Mouse (Mus musculus): Measurements from ENCODE around the gene Slc2a2. TPM values are rescaled to one million over a fixed set of nuclear protein-coding genes. Genes with fewer than 3 reads are reported as not detected.

The Slc2a2 gene
- polyA plus RNA-seq, 2 experiments: 7.6 to 24.4 TPM

DNA sequence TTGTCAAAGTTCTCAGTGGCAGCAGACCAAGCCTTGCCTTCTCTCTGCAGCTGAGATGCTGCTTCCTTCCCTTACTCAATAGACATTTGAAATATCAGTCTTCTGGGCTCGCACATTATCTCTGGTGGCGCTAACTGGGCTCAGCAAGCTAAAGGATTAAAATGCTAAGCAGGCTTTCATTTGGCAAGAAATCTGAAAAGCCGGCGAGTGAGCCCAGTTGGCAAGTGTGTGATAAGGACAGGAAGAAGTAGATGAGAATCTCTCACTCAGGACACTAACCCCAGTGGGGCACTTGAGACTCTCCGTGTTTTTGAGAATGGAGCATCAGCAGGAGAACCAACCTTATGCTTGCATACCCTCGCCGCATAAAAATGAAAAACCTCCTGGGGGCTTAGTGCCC is 16.9 kb upstream of the Slc2a2 start:
- H3K27me3 ChIP-seq (ENCODE audit: control insufficient read depth, insufficient read depth, low read length): no peaks in the 10 kb centered on the region
- no peak for DNase-seq (ENCODE audit: low read depth in 3 of 3, low spot score in 3 of 3)
- no peak overlapping the region for H3K9ac ChIP-seq (replicated peaks)
- H3K4me1 ChIP-seq (replicated peaks; ENCODE audit: control insufficient read depth in 2 of 2, insufficient read depth in 2 of 2, low read length in 1 of 2): peaks cover 0 to 9% of the 10 kb centered on the region in 2 experiments; a peak in 1 of 4 replicates
- H3K4me3 ChIP-seq (ENCODE audit: insufficient read depth in 1 of 2, low read depth in 2 of 2, low read length in 2 of 2): no peak overlapping the region
- no peak for ATAC-seq (ENCODE audit: insufficient read depth)
- TF ChIP-seq CTCF (IDR thresholded peaks at IDR 0.05; ENCODE audit: low read depth) (no peak), EP300 (IDR thresholded peaks at IDR 0.05; ENCODE audit: low read depth) (no peak)
- no peak overlapping the region for H3K4me2 ChIP-seq (ENCODE audit: low read depth)
- H3K36me3 ChIP-seq (replicated peaks; ENCODE audit: control insufficient read depth, insufficient read depth, low read depth): no peaks in the 10 kb centered on the region
- no peaks in the 10 kb centered on the region for H3K9me3 ChIP-seq (ENCODE audit: control insufficient read depth, low read length)
- 64% methylated on average over 7 of the region's 7 CpGs for WGBS (ENCODE audit: insufficient replicate concordance)
- H3K27ac ChIP-seq: no peak overlapping the region

DNA sequence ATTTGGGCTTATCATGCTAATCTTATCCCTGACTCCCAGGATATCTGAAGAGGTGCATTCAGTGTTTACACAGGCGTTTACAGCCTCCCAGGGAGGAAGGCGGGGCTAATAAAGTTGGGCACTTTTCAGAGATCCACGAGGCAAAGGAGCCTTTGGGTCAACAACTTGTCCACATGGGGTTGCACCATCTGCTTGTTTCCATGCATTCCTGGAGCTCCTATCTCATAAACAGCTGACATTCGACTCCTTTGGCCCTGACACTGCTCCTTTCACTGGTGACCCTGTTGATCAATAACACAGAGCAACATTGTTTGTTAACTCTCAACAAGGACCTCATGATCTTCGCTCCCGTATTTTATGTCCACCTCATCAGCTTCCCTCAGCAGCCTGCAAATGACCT is 15.8 kb upstream of the Slc2a2 start:
- H3K9ac ChIP-seq (replicated peaks): no peak overlapping the region
- H3K27ac ChIP-seq: no peak overlapping the region
- no peak overlapping the region for H3K4me3 ChIP-seq (ENCODE audit: insufficient read depth in 1 of 2, low read depth in 2 of 2, low read length in 2 of 2)
- H3K27me3 ChIP-seq (ENCODE audit: control insufficient read depth, insufficient read depth, low read length): no peaks in the 10 kb centered on the region
- no peaks in the 10 kb centered on the region for H3K9me3 ChIP-seq (ENCODE audit: control insufficient read depth, low read length)
- no peak for TF ChIP-seq EP300 (IDR thresholded peaks at IDR 0.05; ENCODE audit: low read depth)
- no peak for TF ChIP-seq CTCF (IDR thresholded peaks at IDR 0.05; ENCODE audit: low read depth)
- DNase-seq (ENCODE audit: low read depth in 3 of 3, low spot score in 3 of 3) (no peak), ATAC-seq (ENCODE audit: insufficient read depth) (peak; percentile 65)
- H3K36me3 ChIP-seq (replicated peaks; ENCODE audit: control insufficient read depth, insufficient read depth, low read depth): no peaks in the 10 kb centered on the region
- WGBS (ENCODE audit: insufficient replicate concordance): 38% methylated on average over 6 of the region's 6 CpGs
- no peak overlapping the region for H3K4me2 ChIP-seq (ENCODE audit: low read depth)
- H3K4me1 ChIP-seq (replicated peaks; ENCODE audit: control insufficient read depth in 2 of 2, insufficient read depth in 2 of 2, low read length in 1 of 2): peaks cover 0 to 9% of the 10 kb centered on the region in 2 experiments; a peak in 1 of 4 replicates

DNA sequence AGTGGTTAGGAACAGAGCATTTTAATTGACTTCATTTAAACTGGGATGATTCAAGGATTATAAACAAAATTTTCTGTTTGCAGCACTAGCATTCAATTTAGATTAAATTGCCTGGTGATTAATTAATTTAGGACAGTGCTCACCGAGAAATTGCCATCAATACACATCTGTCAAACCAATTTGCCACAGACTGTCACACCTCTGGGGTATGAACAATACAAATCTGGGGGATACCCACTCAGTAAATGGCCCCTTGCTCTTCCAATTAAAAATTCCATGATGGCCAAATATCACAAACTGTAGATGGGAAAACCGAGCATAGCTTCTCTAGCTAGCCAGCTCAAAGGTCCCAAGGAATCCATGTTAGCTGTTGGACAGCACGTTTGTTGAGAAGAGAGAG is 15.3 kb upstream of the Slc2a2 start:
- H3K9ac ChIP-seq (replicated peaks): no peak overlapping the region
- WGBS (ENCODE audit: insufficient replicate concordance): 43% methylated on average over 3 of the region's 3 CpGs
- ATAC-seq (ENCODE audit: insufficient read depth): no peak
- no peak overlapping the region for H3K27ac ChIP-seq
- TF ChIP-seq EP300 (IDR thresholded peaks at IDR 0.05; ENCODE audit: low read depth) (no peak), CTCF (IDR thresholded peaks at IDR 0.05; ENCODE audit: low read depth) (no peak)
- peaks cover 0 to 9% of the 10 kb centered on the region in 2 experiments; a peak in 1 of 4 replicates for H3K4me1 ChIP-seq (replicated peaks; ENCODE audit: control insufficient read depth in 2 of 2, insufficient read depth in 2 of 2, low read length in 1 of 2)
- no peak overlapping the region for H3K4me2 ChIP-seq (ENCODE audit: low read depth)
- H3K36me3 ChIP-seq (replicated peaks; ENCODE audit: control insufficient read depth, insufficient read depth, low read depth): no peaks in the 10 kb centered on the region
- H3K4me3 ChIP-seq (ENCODE audit: insufficient read depth in 1 of 2, low read depth in 2 of 2, low read length in 2 of 2): no peak overlapping the region
- no peaks in the 10 kb centered on the region for H3K27me3 ChIP-seq (ENCODE audit: control insufficient read depth, insufficient read depth, low read length)
- no peaks in the 10 kb centered on the region for H3K9me3 ChIP-seq (ENCODE audit: control insufficient read depth, low read length)
- DNase-seq (ENCODE audit: low read depth in 3 of 3, low spot score in 3 of 3): no peak

DNA sequence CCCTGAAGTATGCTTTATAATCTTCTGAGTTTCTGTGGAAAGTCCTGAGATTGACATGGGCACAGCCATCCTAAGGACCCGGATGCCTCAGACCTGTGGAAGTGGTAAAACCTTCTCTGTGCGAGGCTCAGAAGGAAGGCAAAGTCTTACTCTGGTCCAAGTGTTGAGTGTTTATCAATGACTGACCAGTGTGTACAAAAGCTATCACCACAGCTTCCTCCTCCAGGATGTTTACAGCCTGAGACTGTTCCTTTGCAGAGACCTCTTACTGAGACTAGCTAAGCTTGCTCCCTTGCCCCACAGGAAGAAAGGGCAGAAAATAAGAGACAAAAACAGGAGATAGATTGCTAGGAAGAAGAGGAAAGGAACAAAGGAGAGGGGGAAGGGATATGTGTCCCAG is 12.2 kb upstream of the Slc2a2 start:
- Histone ChIP-seq H3K36me3 (replicated peaks; ENCODE audit: control insufficient read depth, insufficient read depth, low read depth) (no peaks in the 10 kb centered on the region), H3K9ac (replicated peaks) (no peak overlapping the region), H3K4me1 (replicated peaks; ENCODE audit: control insufficient read depth in 2 of 2, insufficient read depth in 2 of 2, low read length in 1 of 2) (peaks cover 0 to 9% of the 10 kb centered on the region in 2 experiments; a peak in 1 of 4 replicates), H3K27me3 (ENCODE audit: control insufficient read depth, insufficient read depth, low read length) (no peaks in the 10 kb centered on the region), H3K9me3 (ENCODE audit: control insufficient read depth, low read length) (no peaks in the 10 kb centered on the region), H3K4me3 (ENCODE audit: insufficient read depth in 1 of 2, low read depth in 2 of 2, low read length in 2 of 2) (no peak overlapping the region), H3K4me2 (ENCODE audit: low read depth) (no peak overlapping the region), H3K27ac (no peak overlapping the region)
- 19% methylated on average over 2 of the region's 2 CpGs for WGBS (ENCODE audit: insufficient replicate concordance)
- TF ChIP-seq EP300 (IDR thresholded peaks at IDR 0.05; ENCODE audit: low read depth) (no peak), CTCF (IDR thresholded peaks at IDR 0.05; ENCODE audit: low read depth) (no peak)
- ATAC-seq (ENCODE audit: insufficient read depth) (no peak), DNase-seq (ENCODE audit: low read depth in 3 of 3, low spot score in 3 of 3) (no peak)

DNA sequence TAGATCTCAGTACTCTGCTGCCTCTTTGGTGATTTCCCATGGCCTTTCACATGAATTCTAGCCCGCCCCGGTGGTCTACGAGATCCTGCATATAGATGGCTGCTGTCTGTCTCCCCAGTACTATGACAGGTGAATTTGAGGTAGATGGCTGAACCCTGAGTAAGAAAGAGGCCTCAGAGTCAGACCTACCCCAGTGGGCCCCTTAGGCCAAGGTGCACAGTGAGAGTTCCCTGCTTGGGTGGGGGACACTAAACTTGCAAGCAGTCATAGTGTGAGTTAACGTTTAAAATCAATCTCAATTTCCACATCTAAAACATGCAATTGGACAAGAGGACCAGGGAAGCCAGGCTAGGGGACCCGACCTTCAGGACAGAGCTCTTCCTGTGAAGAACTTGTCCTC is 2.9 kb upstream of the Slc2a2 start:
- TF ChIP-seq CTCF (IDR thresholded peaks at IDR 0.05; ENCODE audit: low read depth) (no peak), EP300 (IDR thresholded peaks at IDR 0.05; ENCODE audit: low read depth) (no peak)
- H3K36me3 ChIP-seq (replicated peaks; ENCODE audit: control insufficient read depth, insufficient read depth, low read depth): no peaks in the 10 kb centered on the region
- WGBS (ENCODE audit: insufficient replicate concordance): 59% methylated on average over 5 of the region's 5 CpGs

More for the DNA sequence above, 2.9 kb upstream of the Slc2a2 start:
- H3K9me3 ChIP-seq (ENCODE audit: control insufficient read depth, low read length): no peaks in the 10 kb centered on the region
- no peak for ATAC-seq (ENCODE audit: insufficient read depth)
- no peak overlapping the region for H3K27ac ChIP-seq
- no peaks in the 10 kb centered on the region for H3K27me3 ChIP-seq (ENCODE audit: control insufficient read depth, insufficient read depth, low read length)
- no peak overlapping the region for H3K4me3 ChIP-seq (ENCODE audit: insufficient read depth in 1 of 2, low read depth in 2 of 2, low read length in 2 of 2)
- H3K4me2 ChIP-seq (ENCODE audit: low read depth): no peak overlapping the region
- peaks cover 0 to 2% of the 10 kb centered on the region in 2 experiments; a peak in 2 of 4 replicates for H3K4me1 ChIP-seq (replicated peaks; ENCODE audit: control insufficient read depth in 2 of 2, insufficient read depth in 2 of 2, low read length in 1 of 2)
- no peak overlapping the region for H3K9ac ChIP-seq (replicated peaks)
- no peak for DNase-seq (ENCODE audit: low read depth in 3 of 3, low spot score in 3 of 3)

Data from liver, embryonic 14.5 days (tissue).